Mouse (Mus musculus): ENCODE results near the gene Kbtbd12. TPM values are rescaled to one million over a fixed set of nuclear protein-coding genes. Genes with fewer than 3 reads are reported as not detected.

The Kbtbd12 gene
- polyA plus RNA-seq, 1 experiment from 2014 or later = not detected

- Histone ChIP-seq H3K36me3 (replicated peaks; ENCODE audit: control insufficient read depth, insufficient read depth, low read depth, low read length) (no peaks in the 10 kb centered on the region), H3K4me3 (ENCODE audit: low read depth, low read length) (no peak overlapping the region), H3K4me2 (ENCODE audit: low read depth, low read length) (no peak overlapping the region), H3K27ac (replicated peaks; ENCODE audit: low read depth, low read length) (no peak overlapping the region), H3K9ac (replicated peaks; ENCODE audit: low read length) (no peak overlapping the region), H3K4me1 (ENCODE audit: control insufficient read depth, insufficient read depth, low read length) (no peaks in the 10 kb centered on the region), H3K9me3 (replicated peaks; ENCODE audit: control insufficient read depth, low read length) (no peaks in the 10 kb centered on the region), H3K27me3 (ENCODE audit: control insufficient read depth, insufficient read depth, low read length) (no peaks in the 10 kb centered on the region)
- no peak for ATAC-seq (replicated peaks; ENCODE audit: insufficient number of reproducible peaks, low FRiP score, low TSS enrichment, low read depth)
- 36% methylated on average over 5 of the region's 5 CpGs for WGBS
- no peak for DNase-seq (ENCODE audit: low spot score)
Observed at GRCm38 (mm10) chr6:88559688-88560087, 78.1 kb downstream of the Kbtbd12 start.

- WGBS = 84% methylated on average over 1 of the region's 1 CpGs
- Histone ChIP-seq H3K27ac (replicated peaks; ENCODE audit: low read depth, low read length) (no peak overlapping the region), H3K4me3 (ENCODE audit: low read depth, low read length) (no peak overlapping the region), H3K9ac (replicated peaks; ENCODE audit: low read length) (no peak overlapping the region), H3K27me3 (ENCODE audit: control insufficient read depth, insufficient read depth, low read length) (no peaks in the 10 kb centered on the region), H3K36me3 (replicated peaks; ENCODE audit: control insufficient read depth, insufficient read depth, low read depth, low read length) (no peaks in the 10 kb centered on the region), H3K9me3 (replicated peaks; ENCODE audit: control insufficient read depth, low read length) (no peaks in the 10 kb centered on the region), H3K4me2 (ENCODE audit: low read depth, low read length) (no peak overlapping the region), H3K4me1 (ENCODE audit: control insufficient read depth, insufficient read depth, low read length) (no peaks in the 10 kb centered on the region)
- DNase-seq (ENCODE audit: low spot score) (no peak), ATAC-seq (replicated peaks; ENCODE audit: insufficient number of reproducible peaks, low FRiP score, low TSS enrichment, low read depth) (no peak)
Observed at GRCm38 (mm10) chr6:88558076-88558475, 79.7 kb downstream of the Kbtbd12 start.

- H3K4me3 ChIP-seq (ENCODE audit: low read depth, low read length) = no peak overlapping the region
- no peaks in the 10 kb centered on the region for H3K27me3 ChIP-seq (ENCODE audit: control insufficient read depth, insufficient read depth, low read length)
- WGBS = 14% methylated on average over 4 of the region's 4 CpGs
- no peaks in the 10 kb centered on the region for H3K4me1 ChIP-seq (ENCODE audit: control insufficient read depth, insufficient read depth, low read length)
- DNase-seq (ENCODE audit: low spot score) (no peak), ATAC-seq (replicated peaks; ENCODE audit: insufficient number of reproducible peaks, low FRiP score, low TSS enrichment, low read depth) (no peak)
- H3K9me3 ChIP-seq (replicated peaks; ENCODE audit: control insufficient read depth, low read length) = no peaks in the 10 kb centered on the region
- H3K4me2 ChIP-seq (ENCODE audit: low read depth, low read length) = no peak overlapping the region
- no peak overlapping the region for H3K27ac ChIP-seq (replicated peaks; ENCODE audit: low read depth, low read length)
- no peak overlapping the region for H3K9ac ChIP-seq (replicated peaks; ENCODE audit: low read length)
- H3K36me3 ChIP-seq (replicated peaks; ENCODE audit: control insufficient read depth, insufficient read depth, low read depth, low read length) = no peaks in the 10 kb centered on the region
Observed at GRCm38 (mm10) chr6:88557548-88557947, 80.2 kb downstream of the Kbtbd12 start.

GRCm38 (mm10) chr6:88549916-88550315 is 87.8 kb downstream of the Kbtbd12 start:
- Histone ChIP-seq H3K4me3 (ENCODE audit: low read depth, low read length) (no peak overlapping the region), H3K27ac (replicated peaks; ENCODE audit: low read depth, low read length) (no peak overlapping the region), H3K9me3 (replicated peaks; ENCODE audit: control insufficient read depth, low read length) (no peaks in the 10 kb centered on the region), H3K36me3 (replicated peaks; ENCODE audit: control insufficient read depth, insufficient read depth, low read depth, low read length) (no peaks in the 10 kb centered on the region), H3K9ac (replicated peaks; ENCODE audit: low read length) (no peak overlapping the region), H3K4me2 (ENCODE audit: low read depth, low read length) (no peak overlapping the region), H3K4me1 (ENCODE audit: control insufficient read depth, insufficient read depth, low read length) (no peaks in the 10 kb centered on the region), H3K27me3 (ENCODE audit: control insufficient read depth, insufficient read depth, low read length) (no peaks in the 10 kb centered on the region)
- 74% methylated on average over 2 of the region's 2 CpGs for WGBS
- ATAC-seq (replicated peaks; ENCODE audit: insufficient number of reproducible peaks, low FRiP score, low TSS enrichment, low read depth) (no peak), DNase-seq (ENCODE audit: low spot score) (no peak)

GRCm38 (mm10) chr6:88549137-88549814 is 88.5 kb downstream of the Kbtbd12 start:
- 33% methylated on average over 4 of the region's 4 CpGs for WGBS
- H3K36me3 ChIP-seq (replicated peaks; ENCODE audit: control insufficient read depth, insufficient read depth, low read depth, low read length) = no peaks in the 10 kb centered on the region
- no peak for ATAC-seq (replicated peaks; ENCODE audit: insufficient number of reproducible peaks, low FRiP score, low TSS enrichment, low read depth)
- peak; percentile 74 for DNase-seq (ENCODE audit: low spot score)
- H3K4me1 ChIP-seq (ENCODE audit: control insufficient read depth, insufficient read depth, low read length) = no peaks in the 10 kb centered on the region
- H3K4me2 ChIP-seq (ENCODE audit: low read depth, low read length) = no peak overlapping the region
- no peak overlapping the region for H3K4me3 ChIP-seq (ENCODE audit: low read depth, low read length)
- no peaks in the 10 kb centered on the region for H3K9me3 ChIP-seq (replicated peaks; ENCODE audit: control insufficient read depth, low read length)
- H3K9ac ChIP-seq (replicated peaks; ENCODE audit: low read length) = no peak overlapping the region
- no peaks in the 10 kb centered on the region for H3K27me3 ChIP-seq (ENCODE audit: control insufficient read depth, insufficient read depth, low read length)
- H3K27ac ChIP-seq (replicated peaks; ENCODE audit: low read depth, low read length) = no peak overlapping the region

GRCm38 (mm10) chr6:88548405-88549049 is 89.2 kb downstream of the Kbtbd12 start:
- Histone ChIP-seq H3K4me3 (ENCODE audit: low read depth, low read length) (no peak overlapping the region), H3K9me3 (replicated peaks; ENCODE audit: control insufficient read depth, low read length) (no peaks in the 10 kb centered on the region), H3K9ac (replicated peaks; ENCODE audit: low read length) (no peak overlapping the region), H3K36me3 (replicated peaks; ENCODE audit: control insufficient read depth, insufficient read depth, low read depth, low read length) (no peaks in the 10 kb centered on the region), H3K4me2 (ENCODE audit: low read depth, low read length) (no peak overlapping the region), H3K27me3 (ENCODE audit: control insufficient read depth, insufficient read depth, low read length) (no peaks in the 10 kb centered on the region), H3K4me1 (ENCODE audit: control insufficient read depth, insufficient read depth, low read length) (no peaks in the 10 kb centered on the region), H3K27ac (replicated peaks; ENCODE audit: low read depth, low read length) (no peak overlapping the region)
- no peak for DNase-seq (ENCODE audit: low spot score)
- 84% methylated on average over 10 of the region's 10 CpGs for WGBS
- ATAC-seq (replicated peaks; ENCODE audit: insufficient number of reproducible peaks, low FRiP score, low TSS enrichment, low read depth) = no peak

GRCm38 (mm10) chr6:88545397-88545790 is 92.4 kb downstream of the Kbtbd12 start:
- ATAC-seq (replicated peaks; ENCODE audit: insufficient number of reproducible peaks, low FRiP score, low TSS enrichment, low read depth) = no peak
- WGBS = 14% methylated on average over 10 of the region's 10 CpGs
- H3K9ac ChIP-seq (replicated peaks; ENCODE audit: low read length) = no peak overlapping the region
- no peak overlapping the region for H3K4me3 ChIP-seq (ENCODE audit: low read depth, low read length)
- no peak overlapping the region for H3K4me2 ChIP-seq (ENCODE audit: low read depth, low read length)
- H3K27ac ChIP-seq (replicated peaks; ENCODE audit: low read depth, low read length) = no peak overlapping the region
- no peaks in the 10 kb centered on the region for H3K27me3 ChIP-seq (ENCODE audit: control insufficient read depth, insufficient read depth, low read length)
- no peak for DNase-seq (ENCODE audit: low spot score)
- H3K36me3 ChIP-seq (replicated peaks; ENCODE audit: control insufficient read depth, insufficient read depth, low read depth, low read length) = no peaks in the 10 kb centered on the region
- no peaks in the 10 kb centered on the region for H3K4me1 ChIP-seq (ENCODE audit: control insufficient read depth, insufficient read depth, low read length)
- no peaks in the 10 kb centered on the region for H3K9me3 ChIP-seq (replicated peaks; ENCODE audit: control insufficient read depth, low read length)

GRCm38 (mm10) chr6:88544644-88545396 is 92.9 kb downstream of the Kbtbd12 start:
- H3K4me3 ChIP-seq (ENCODE audit: low read depth, low read length) = no peak overlapping the region
- ATAC-seq (replicated peaks; ENCODE audit: insufficient number of reproducible peaks, low FRiP score, low TSS enrichment, low read depth) (no peak), DNase-seq (ENCODE audit: low spot score) (no peak)
- H3K9me3 ChIP-seq (replicated peaks; ENCODE audit: control insufficient read depth, low read length) = no peaks in the 10 kb centered on the region
- H3K36me3 ChIP-seq (replicated peaks; ENCODE audit: control insufficient read depth, insufficient read depth, low read depth, low read length) = no peaks in the 10 kb centered on the region
- H3K4me2 ChIP-seq (ENCODE audit: low read depth, low read length) = no peak overlapping the region
- H3K27me3 ChIP-seq (ENCODE audit: control insufficient read depth, insufficient read depth, low read length) = no peaks in the 10 kb centered on the region
- H3K27ac ChIP-seq (replicated peaks; ENCODE audit: low read depth, low read length) = no peak overlapping the region
- 42% methylated on average over 11 of the region's 11 CpGs for WGBS
- H3K9ac ChIP-seq (replicated peaks; ENCODE audit: low read length) = no peak overlapping the region
- H3K4me1 ChIP-seq (ENCODE audit: control insufficient read depth, insufficient read depth, low read length) = no peaks in the 10 kb centered on the region
